Mouse (Mus musculus) lung, embryonic 15.5 days (tissue): ENCODE measurements around the gene Gpr137b. TPM values are rescaled to one million over a fixed set of nuclear protein-coding genes. Genes with fewer than 3 reads are reported as not detected.
"Not testable (repeated sequence)": the region's sequence is repeated elsewhere in the genome, so short reads cannot be mapped to it uniquely, and the experiment has no call there.

Experiments
- ATAC-seq: fragments of 200-750 bp; cut with Nextera tagmentation; 2 replicates; pipeline ENCODE4 v1.8.0; 2017; ENCODE audit warnings: moderate number of reproducible peaks, borderline replicate concordance; ENCODE audit not compliant: low FRiP score, low TSS enrichment; ENCODE audit errors: extremely low read depth
- H3K27ac ChIP-seq: fragments of 300-500 bp; sonication (generic); 2 replicates; pipeline ENCODE4 v1.5.1; 2015; ENCODE audit warnings: moderate library complexity, mild to moderate bottlenecking, inconsistent platforms
- H3K27me3 ChIP-seq: fragments of 300-500 bp; sonication (generic); 2 replicates; pipeline ENCODE4 v1.6.1; 2015; ENCODE audit warnings: inconsistent platforms
- H3K36me3 ChIP-seq: fragments of 300-500 bp; sonication (generic); 2 replicates; pipeline ENCODE4 v1.6.1; 2015; ENCODE audit warnings: inconsistent platforms
- H3K4me1 ChIP-seq: fragments of 300-500 bp; sonication (generic); 2 replicates; pipeline ENCODE4 v1.6.1; 2015; ENCODE audit warnings: inconsistent platforms
- H3K4me2 ChIP-seq: fragments of 300-500 bp; sonication (generic); 2 replicates; pipeline ENCODE4 v1.6.1; 2015; ENCODE audit warnings: inconsistent platforms, mild to moderate bottlenecking, moderate library complexity
- H3K4me3 ChIP-seq: fragments of 300-500 bp; sonication (generic); 2 replicates; pipeline ENCODE4 v1.5.1; 2015; ENCODE audit warnings: mild to moderate bottlenecking, inconsistent platforms
- H3K9ac ChIP-seq: fragments of 300-500 bp; sonication (generic); 2 replicates; pipeline ENCODE4 v1.6.1; 2015; ENCODE audit warnings: inconsistent platforms
- H3K9me3 ChIP-seq: fragments of 300-500 bp; sonication (generic); 2 replicates; pipeline ENCODE4 v1.6.1; 2016; ENCODE audit warnings: inconsistent platforms
- WGBS: fragments of 180-500 bp; shearing (Covaris S2); methylation state at CpG from one replicate; pipeline ENCODE4 v1.1.7; 2015; 5-methylcytosine and 5-hydroxymethylcytosine counted together
- polyA plus RNA-seq: library from polyadenylated mRNA; unstranded; fragments of >200 nt; fragmentation: Nextera tagmentation; extraction: Ambion mirVana; gene quantifications from 2 replicates; pipeline ENCODE4 v1.2.1, GENCODE M21; 2015

Gene Gpr137b
- polyA plus RNA-seq, 1 experiment from 2014 or later: 13.6 TPM

DNA sequence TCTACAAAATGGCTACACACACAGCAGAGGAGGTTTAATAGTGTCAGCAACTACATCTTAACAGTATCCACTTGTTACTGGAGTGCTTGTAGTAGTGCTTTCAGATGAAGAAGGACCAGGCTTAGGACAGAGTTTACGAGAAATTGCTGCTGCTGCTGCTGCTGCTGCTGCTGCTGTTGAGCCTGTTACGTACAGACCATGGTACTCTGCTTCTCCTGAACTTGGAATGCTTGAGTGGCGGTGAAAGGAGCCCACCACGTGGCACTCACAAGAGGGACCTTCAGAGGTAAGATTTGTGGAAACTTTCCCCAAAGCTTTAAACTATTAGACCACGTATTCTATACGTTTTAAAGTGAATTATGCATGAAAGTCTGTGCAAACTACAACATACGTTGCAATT lies 35.2 kb downstream of the Gpr137b start:
- not testable (repeated sequence) for H3K27ac ChIP-seq, H3K9me3 ChIP-seq, H3K9ac ChIP-seq, H3K4me1 ChIP-seq, ATAC-seq, H3K27me3 ChIP-seq, H3K36me3 ChIP-seq, H3K4me2 ChIP-seq, H3K4me3 ChIP-seq
- WGBS: 80% methylated on average over 7 of the region's 7 CpGs

DNA sequence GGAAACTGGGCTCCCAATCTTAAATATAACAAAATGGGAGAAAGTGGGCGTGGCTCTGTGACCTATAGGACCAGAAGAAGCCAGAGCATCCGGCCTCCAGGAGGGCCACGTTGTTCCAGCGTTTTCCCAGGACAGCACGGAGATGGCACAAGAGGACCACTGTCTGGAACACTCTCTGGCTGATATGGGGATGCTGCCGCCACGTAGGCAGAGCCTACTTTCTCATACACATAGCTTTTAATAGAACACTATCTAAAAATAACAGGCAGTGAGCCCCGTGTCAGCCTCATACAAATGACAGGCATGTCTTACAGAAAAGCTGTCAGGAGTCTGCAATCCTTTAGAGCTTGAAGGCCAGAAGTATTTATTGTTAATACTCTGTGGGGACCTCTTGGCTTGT lies 35.7 kb downstream of the Gpr137b start:
- not testable (repeated sequence) for H3K9me3 ChIP-seq, H3K9ac ChIP-seq, H3K36me3 ChIP-seq, H3K27ac ChIP-seq, H3K4me2 ChIP-seq, H3K27me3 ChIP-seq, ATAC-seq, H3K4me3 ChIP-seq, H3K4me1 ChIP-seq
- 67% methylated on average over 8 of the region's 8 CpGs for WGBS

DNA sequence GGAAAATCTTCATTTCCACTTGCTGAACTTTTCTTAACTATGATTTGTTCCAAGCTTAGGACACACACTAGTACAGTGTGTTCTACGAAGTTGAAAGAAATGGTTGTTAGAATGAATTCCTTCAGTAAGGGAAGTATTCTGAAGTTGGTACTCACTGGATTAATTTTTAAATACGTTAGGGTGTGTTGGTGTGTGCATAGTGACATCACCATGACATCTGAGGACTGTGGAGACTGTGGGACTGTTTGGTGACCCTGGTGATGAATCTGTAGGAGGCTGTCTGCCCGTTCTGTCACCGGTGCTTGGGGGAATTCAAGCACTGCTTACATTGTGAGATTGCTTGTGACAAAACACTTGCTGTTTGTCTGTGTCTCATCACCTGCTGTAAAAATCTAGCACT lies 41.7 kb downstream of the Gpr137b start:
- not testable (repeated sequence) for H3K36me3 ChIP-seq, H3K9me3 ChIP-seq, H3K9ac ChIP-seq, H3K27me3 ChIP-seq, H3K4me2 ChIP-seq, H3K27ac ChIP-seq, H3K4me3 ChIP-seq, H3K4me1 ChIP-seq
- ATAC-seq: peak; percentile 35; the same call in 1 of the 2 replicates
- 56% methylated on average over 4 of the region's 4 CpGs for WGBS

DNA sequence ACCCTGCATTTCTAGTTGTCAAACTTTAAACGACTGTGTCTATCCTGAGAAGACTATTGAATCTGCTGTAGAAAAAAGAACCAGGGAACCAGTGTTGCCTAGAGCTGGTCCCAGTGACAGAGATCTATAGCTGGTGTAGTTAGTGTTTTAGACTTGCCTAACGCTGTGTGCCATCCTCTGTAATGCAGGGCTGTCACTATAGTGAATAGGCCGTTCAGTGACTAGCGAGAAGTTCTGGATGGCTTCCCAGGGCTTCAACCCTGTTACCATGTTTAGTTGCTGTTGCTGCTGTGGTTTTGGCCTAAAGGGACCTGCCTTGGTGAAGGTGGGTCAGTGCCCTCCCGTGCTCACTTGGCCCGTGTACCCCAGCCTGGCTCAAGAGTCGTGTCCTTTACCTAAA lies 43.1 kb downstream of the Gpr137b start:
- not testable (repeated sequence) for ATAC-seq, H3K4me2 ChIP-seq, H3K36me3 ChIP-seq, H3K4me3 ChIP-seq, H3K4me1 ChIP-seq, H3K27me3 ChIP-seq, H3K9me3 ChIP-seq, H3K27ac ChIP-seq, H3K9ac ChIP-seq
- 77% methylated on average over 7 of the region's 7 CpGs for WGBS

DNA sequence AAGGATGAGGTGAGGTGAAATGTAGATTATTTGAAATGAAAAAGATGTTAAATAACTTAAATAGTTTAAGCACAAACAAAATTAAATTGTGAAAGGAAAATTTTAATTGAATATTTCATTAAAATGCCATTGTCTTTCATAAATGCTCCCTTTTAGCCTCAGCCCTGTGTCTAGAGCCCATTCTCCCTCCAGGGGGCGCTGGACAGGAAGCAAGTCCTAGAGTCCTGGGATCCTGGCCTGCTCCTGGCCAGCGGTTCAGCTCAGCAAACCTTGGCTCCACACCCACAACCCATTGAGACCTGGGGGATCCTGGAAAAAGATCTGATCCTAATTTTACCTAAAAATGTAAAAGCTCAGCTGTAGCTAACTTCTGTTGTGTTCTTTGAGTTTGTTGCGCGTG lies 44.5 kb downstream of the Gpr137b start:
- H3K9ac ChIP-seq: no peak overlapping the region
- no peak overlapping the region for H3K4me2 ChIP-seq
- no peaks in the 10 kb centered on the region for H3K27me3 ChIP-seq
- H3K4me1 ChIP-seq: no peaks in the 10 kb centered on the region
- H3K9me3 ChIP-seq: no peaks in the 10 kb centered on the region
- no peak overlapping the region for H3K4me3 ChIP-seq
- H3K27ac ChIP-seq: no peak overlapping the region
- H3K36me3 ChIP-seq: no peaks in the 10 kb centered on the region
- 64% methylated on average over 4 of the region's 4 CpGs for WGBS
- ATAC-seq: no peak

DNA sequence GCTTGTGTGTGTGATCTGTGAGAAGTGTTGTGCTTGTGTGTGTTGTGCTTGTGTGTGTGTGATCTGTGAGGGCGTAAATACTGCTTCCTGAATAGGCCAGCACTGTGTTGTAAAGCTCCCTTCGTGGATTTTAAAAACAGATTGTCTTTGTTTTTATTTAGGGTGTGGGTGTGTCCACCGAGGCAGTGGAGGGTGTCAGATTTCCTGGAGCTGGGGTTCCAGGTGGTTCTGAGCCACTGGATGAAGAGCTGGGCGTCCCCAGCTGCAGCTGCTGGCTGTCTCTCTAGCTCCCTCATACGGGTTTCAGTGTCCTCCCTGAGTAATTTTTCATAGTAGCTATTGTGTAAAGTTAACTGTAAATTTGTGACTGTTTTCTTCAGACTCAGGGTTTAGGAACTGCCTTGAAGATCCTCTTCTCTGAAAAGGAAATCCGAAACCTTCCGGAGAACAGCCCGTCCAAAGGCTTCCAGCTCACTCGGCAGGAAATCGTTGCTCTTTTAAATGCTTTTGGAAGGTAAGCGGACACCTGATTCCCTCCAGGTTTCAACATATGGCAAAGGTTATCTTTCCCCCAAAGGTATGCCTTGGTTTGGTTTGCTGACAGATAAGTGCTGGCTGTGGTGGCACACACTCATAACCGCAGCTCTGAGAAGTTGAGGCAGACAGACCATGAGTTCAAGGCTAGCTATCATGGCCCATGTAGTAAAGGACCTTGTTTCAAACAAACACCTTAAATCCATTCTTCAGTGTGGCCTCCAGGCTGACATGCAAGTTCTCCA lies 46.0 kb downstream of the Gpr137b start:
- H3K4me2 ChIP-seq, H3K36me3 ChIP-seq, H3K4me3 ChIP-seq, H3K4me1 ChIP-seq, H3K9me3 ChIP-seq, H3K27ac ChIP-seq, H3K9ac ChIP-seq, H3K27me3 ChIP-seq, ATAC-seq: not testable (repeated sequence)
- 22% methylated on average over 12 of the region's 12 CpGs for WGBS

DNA sequence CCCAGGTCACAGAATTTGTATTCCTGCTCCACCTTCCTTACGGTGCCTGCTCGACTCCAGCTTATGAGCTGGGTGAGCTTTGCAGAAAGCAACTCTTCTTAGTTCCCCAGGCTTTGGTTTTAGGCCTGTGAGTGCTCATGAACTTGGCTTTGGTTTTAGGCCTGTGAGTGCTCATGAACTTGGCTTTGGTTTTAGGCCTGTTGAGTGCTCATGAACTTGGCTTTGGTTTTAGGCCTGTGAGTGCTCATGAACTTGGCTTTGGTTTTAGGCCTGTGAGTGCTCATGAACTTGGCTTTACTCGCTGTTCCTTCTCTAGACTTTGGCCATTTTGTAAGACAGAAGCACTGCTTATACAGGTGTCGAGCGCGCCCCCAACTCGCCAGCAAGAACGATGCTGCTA lies 56.5 kb downstream of the Gpr137b start:
- not testable (repeated sequence) for H3K4me3 ChIP-seq, H3K4me2 ChIP-seq, H3K27me3 ChIP-seq, H3K9me3 ChIP-seq, ATAC-seq, H3K9ac ChIP-seq, H3K27ac ChIP-seq, H3K36me3 ChIP-seq, H3K4me1 ChIP-seq
- WGBS: 93% methylated on average over 8 of the region's 8 CpGs

DNA sequence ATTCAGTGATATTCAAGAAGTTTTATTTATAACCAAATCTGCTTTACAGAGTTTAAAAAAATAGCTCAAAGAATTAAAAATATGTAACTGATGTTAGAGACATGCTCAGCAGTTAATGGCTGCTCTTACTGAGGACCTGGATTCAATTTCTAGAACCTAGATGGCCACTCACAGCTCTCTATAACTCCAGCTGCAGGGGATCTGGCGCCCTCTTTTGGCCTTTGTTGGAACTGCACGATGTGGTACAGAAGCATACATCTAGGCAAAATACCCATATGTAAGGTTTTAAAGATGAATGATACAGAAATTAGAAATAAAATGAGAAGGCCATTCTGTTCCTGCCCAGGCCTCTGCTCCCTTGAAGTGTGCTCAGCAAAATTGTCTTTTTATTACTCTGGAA lies 64.9 kb downstream of the Gpr137b start:
- no peak overlapping the region for H3K27ac ChIP-seq
- no peak overlapping the region for H3K4me3 ChIP-seq
- no peaks in the 10 kb centered on the region for H3K4me1 ChIP-seq
- 2% methylated on average over 2 of the region's 2 CpGs for WGBS
- H3K27me3 ChIP-seq: no peaks in the 10 kb centered on the region
- no peak overlapping the region for H3K4me2 ChIP-seq
- no peak overlapping the region for H3K9ac ChIP-seq
- 0 out of 2 replicates have a peak, but pooled peaks have one; percentile 31 for ATAC-seq
- H3K9me3 ChIP-seq: no peaks in the 10 kb centered on the region
- H3K36me3 ChIP-seq: no peaks in the 10 kb centered on the region

Other genes with a start within 250 kb of the Gpr137b start
- gene Prl2c5, start 211.3 kb downstream of the Gpr137b start, polyA plus RNA-seq: not detected in 2 replicates
- 134 and 135 TPM in 2 replicates for gene Nid1, start 43.5 kb upstream of the Gpr137b start, polyA plus RNA-seq
- gene Lyst, start 196.4 kb upstream of the Gpr137b start, polyA plus RNA-seq: 4.9 and 5.3 TPM in 2 replicates